Mouse (Mus musculus) embryonic facial prominence, embryonic 11.5 days (tissue): ENCODE data around the gene Smad3. TPM values are rescaled to one million over a fixed set of nuclear protein-coding genes. Genes with fewer than 3 reads are reported as not detected.

Experiments
- ATAC-seq: fragments of 200-750 bp; cut with Nextera tagmentation; replicated peaks from 2 replicates; pipeline ENCODE4 v1.8.0; 2017; ENCODE audit warnings: low read depth; ENCODE audit not compliant: insufficient number of reproducible peaks, low FRiP score, low TSS enrichment
- DNase-seq: peaks from one replicate; pipeline ENCODE4 v3.0.0-alpha.2; 2015; ENCODE audit warnings: low spot score
- H3K27ac ChIP-seq: fragments of 300-500 bp; sonication (generic); replicated peaks from 2 replicates; pipeline ENCODE4 v1.5.1; 2014; ENCODE audit warnings: mild to moderate bottlenecking, low read depth, low read length, control low read depth
- H3K27me3 ChIP-seq: fragments of 300-500 bp; sonication (generic); 2 replicates; pipeline ENCODE4 v1.6.1; 2014; ENCODE audit warnings: mild to moderate bottlenecking, low read length, moderate library complexity, mixed read lengths; ENCODE audit not compliant: control insufficient read depth, insufficient read depth
- H3K36me3 ChIP-seq: fragments of 300-500 bp; sonication (generic); replicated peaks from 2 replicates; pipeline ENCODE4 v1.6.1; 2014; ENCODE audit warnings: low read depth, mild to moderate bottlenecking, low read length, moderate library complexity, mixed read lengths; ENCODE audit not compliant: control insufficient read depth, insufficient read depth
- H3K4me1 ChIP-seq: fragments of 300-500 bp; sonication (generic); 2 replicates; pipeline ENCODE4 v1.6.1; 2014; ENCODE audit warnings: low read length, mixed read lengths; ENCODE audit not compliant: control insufficient read depth, insufficient read depth
- H3K4me2 ChIP-seq: fragments of 300-500 bp; sonication (generic); 2 replicates; pipeline ENCODE4 v1.6.1; 2014; ENCODE audit warnings: low read depth, mild to moderate bottlenecking, control low read depth, low read length, moderate library complexity
- H3K4me3 ChIP-seq: fragments of 300-500 bp; sonication (generic); 2 replicates; pipeline ENCODE4 v1.5.1; 2014; ENCODE audit warnings: low read depth, low read length, control low read depth
- H3K9ac ChIP-seq: fragments of 300-500 bp; sonication (generic); replicated peaks from 2 replicates; pipeline ENCODE4 v1.6.1; 2014; ENCODE audit warnings: mild to moderate bottlenecking, control low read depth, low read length
- H3K9me3 ChIP-seq: fragments of 300-500 bp; sonication (generic); replicated peaks from 2 replicates; pipeline ENCODE4 v1.6.1; 2016; ENCODE audit warnings: mild to moderate bottlenecking, low read length, inconsistent platforms, mixed read lengths; ENCODE audit not compliant: control insufficient read depth
- WGBS: fragments of 180-500 bp; shearing (Covaris S2); extraction: QIAGEN DNeasy Blood & Tissue Kit; methylation state at CpG from one replicate; pipeline ENCODE4 v1.1.7; 2014; 5-methylcytosine and 5-hydroxymethylcytosine counted together
- polyA plus RNA-seq: library from polyadenylated mRNA; unstranded; fragments of >200 nt; fragmentation: Nextera tagmentation; extraction: Ambion mirVana; gene quantifications from 2 replicates; pipeline ENCODE4 v1.2.1, GENCODE M21; 2014

Smad3 gene
- polyA plus RNA-seq, 1 experiment from 2014 or later = 19.0 TPM

DNA sequence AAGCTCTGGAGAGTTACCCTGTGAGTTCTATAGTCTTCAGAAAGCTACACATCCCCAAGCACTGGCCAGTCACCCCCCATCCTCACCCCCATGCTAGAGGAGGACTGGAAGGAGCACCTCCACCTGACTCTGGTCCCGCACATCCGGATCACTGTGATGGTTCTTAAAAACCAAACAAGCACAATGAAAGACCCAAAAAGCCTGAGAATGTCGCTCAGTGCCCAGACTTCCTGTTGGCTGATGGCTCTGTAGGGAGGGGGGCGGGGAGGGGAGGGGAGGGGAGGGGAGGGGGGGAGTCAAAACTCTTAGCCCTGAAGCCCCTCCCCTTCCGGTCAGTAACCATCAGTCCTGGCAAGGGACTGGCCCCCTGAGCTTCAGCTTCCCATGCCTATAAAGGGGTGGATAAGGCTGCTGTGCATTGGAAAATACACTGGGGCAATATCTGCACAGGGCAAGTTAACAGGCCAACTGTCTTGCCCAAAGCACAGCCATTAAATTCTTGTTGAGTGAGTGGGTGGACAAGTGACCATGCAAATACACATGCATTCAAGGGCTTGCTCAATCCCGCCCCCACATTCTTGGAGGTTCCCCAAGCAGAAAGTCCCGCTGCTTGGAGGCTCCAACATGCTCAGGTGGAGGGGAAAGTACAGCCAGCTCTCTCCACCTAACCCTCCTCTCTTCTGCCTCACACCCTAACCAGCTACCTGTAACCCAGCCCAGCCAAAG is 59.3 kb downstream of the Smad3 start:
- Histone ChIP-seq H3K27me3 (no peaks in the 10 kb centered on the region), H3K9me3 (no peaks in the 10 kb centered on the region), H3K27ac (no peak overlapping the region), H3K4me2 (no peak overlapping the region), H3K4me3 (no peak overlapping the region), H3K36me3 (no peaks in the 10 kb centered on the region), H3K4me1 (peaks cover 14% of the 10 kb centered on the region), H3K9ac (no peak overlapping the region)
- WGBS = 67% methylated on average over 5 of the region's 7 CpGs
- ATAC-seq = 0 out of 2 replicates have a peak, but pooled peaks have one; percentile 22
- DNase-seq = no peak

DNA sequence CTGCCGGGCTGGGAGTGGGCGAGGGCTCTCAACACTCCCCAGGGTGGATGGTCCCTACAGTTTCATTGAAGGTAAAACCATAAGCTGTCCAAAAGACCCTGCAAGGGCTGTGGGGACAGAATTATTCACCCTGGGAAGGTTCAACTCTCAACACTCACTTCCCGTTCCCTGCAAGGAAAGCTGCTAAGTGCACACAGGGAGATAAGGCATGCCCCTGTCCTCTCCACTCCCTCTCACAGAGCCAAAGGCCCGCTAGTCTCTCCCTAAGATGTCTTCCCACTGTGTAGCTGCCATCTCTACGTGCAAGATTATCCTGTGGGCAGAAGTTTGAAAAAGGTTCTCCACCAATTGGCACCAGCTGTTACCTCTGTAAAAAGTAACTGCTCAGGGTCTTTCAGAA is 60.2 kb downstream of the Smad3 start:
- WGBS = 46% methylated on average over 5 of the region's 5 CpGs
- no peak overlapping the region for H3K4me2 ChIP-seq
- peaks cover 14% of the 10 kb centered on the region for H3K4me1 ChIP-seq

DNA sequence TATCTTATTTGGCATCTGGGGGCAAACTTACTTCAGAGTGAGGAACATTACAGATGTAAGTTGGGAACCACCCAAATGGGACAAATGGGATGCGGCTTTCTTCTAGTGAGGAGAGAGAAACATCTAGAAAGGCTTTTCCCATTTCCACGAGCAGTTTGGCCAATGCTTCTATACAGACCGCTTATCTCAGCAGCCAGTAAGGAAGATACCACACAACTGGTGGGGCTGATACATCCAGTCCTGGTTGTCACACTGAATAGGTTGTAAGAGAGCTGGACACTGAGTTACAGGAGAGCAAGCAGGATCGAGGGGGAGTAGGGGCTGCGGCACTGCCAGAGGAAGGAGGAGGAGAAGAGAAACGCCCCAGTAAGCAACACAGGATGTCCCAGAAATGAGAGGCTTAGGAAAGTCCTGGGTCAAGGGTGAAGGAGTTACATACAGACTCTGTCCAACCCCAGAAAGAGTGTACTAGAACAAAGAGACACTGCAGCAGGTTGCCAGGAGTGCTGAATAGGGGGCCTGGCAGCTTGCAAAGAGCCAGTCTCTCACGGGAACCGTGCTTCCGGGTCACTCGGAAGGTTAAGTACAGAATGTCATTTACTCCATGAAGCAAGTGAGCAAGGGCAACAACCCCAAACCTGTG is 61.2 kb downstream of the Smad3 start:
- Histone ChIP-seq H3K4me3 (no peak overlapping the region), H3K27me3 (no peaks in the 10 kb centered on the region), H3K27ac (no peak overlapping the region; the same call in 1 of the 2 replicates)

More for the DNA sequence above, 60.2 kb downstream of the Smad3 start:
- H3K4me3 ChIP-seq = no peak overlapping the region
- H3K9ac ChIP-seq = peak overlapping the region; percentile 13
- no peaks in the 10 kb centered on the region for H3K9me3 ChIP-seq
- ATAC-seq (no peak), DNase-seq (no peak)
- no peaks in the 10 kb centered on the region for H3K36me3 ChIP-seq
- H3K27ac ChIP-seq = 0 out of 2 replicates have a peak overlapping the region, but pooled peaks have one; percentile 35
- H3K27me3 ChIP-seq = no peaks in the 10 kb centered on the region

DNA sequence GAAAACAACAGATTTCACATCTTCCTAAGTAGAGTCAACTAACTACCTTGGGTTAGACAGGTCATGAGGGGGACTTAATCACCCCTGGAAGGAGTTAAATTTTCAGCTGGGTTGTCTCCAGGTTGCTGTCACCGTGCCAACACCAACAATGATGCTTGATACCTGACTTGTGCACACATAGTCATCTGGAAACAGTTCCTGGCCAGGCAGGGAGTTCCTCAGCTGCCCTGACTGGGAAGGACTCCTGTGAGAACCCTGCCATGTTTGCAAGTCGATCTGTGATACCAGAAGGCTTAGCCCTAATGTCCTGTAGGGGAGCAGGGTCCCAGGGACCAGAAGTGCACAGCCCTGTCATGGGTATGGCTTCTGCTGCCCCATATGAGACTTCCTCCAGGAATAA is 65.8 kb downstream of the Smad3 start:
- H3K4me1 ChIP-seq = peaks cover 2% of the 10 kb centered on the region; the same call in 1 of the 2 replicates
- H3K27me3 ChIP-seq = no peaks in the 10 kb centered on the region
- 67% methylated on average over 2 of the region's 2 CpGs for WGBS
- H3K27ac ChIP-seq = no peak overlapping the region
- H3K9me3 ChIP-seq = no peaks in the 10 kb centered on the region
- no peak for ATAC-seq
- DNase-seq = no peak
- H3K4me3 ChIP-seq = no peak overlapping the region
- no peak overlapping the region for H3K9ac ChIP-seq
- H3K36me3 ChIP-seq = no peaks in the 10 kb centered on the region
- no peak overlapping the region for H3K4me2 ChIP-seq

More for the DNA sequence above, 61.2 kb downstream of the Smad3 start:
- ATAC-seq (no peak), DNase-seq (peak; percentile 30)
- Histone ChIP-seq H3K4me1 (peaks cover 11% of the 10 kb centered on the region), H3K9ac (no peak overlapping the region), H3K4me2 (no peak overlapping the region), H3K9me3 (no peaks in the 10 kb centered on the region), H3K36me3 (no peaks in the 10 kb centered on the region)
- 37% methylated on average over 10 of the region's 10 CpGs for WGBS

DNA sequence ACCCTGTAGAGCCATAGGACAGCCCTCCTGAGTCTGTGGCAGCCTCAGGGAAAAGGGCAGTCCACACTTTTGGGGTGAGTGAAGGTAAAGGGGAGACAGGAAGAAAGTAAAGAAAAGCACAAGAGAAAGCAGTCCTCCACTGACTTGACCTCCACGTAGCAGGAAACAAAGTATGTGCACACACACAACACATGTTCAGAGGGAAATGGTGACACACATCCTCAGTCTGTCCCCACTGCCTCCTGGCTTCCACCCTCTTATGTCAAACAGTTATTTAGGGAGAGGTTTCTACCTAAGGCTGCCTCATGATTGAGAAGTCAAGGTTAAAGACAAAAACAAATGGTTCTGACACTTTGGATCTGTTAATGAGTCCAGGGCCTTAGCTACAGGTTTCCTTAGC is 67.3 kb downstream of the Smad3 start:
- no peak overlapping the region for H3K9ac ChIP-seq
- no peak for ATAC-seq
- no peak overlapping the region for H3K27ac ChIP-seq
- H3K36me3 ChIP-seq = no peaks in the 10 kb centered on the region
- H3K4me2 ChIP-seq = no peak overlapping the region
- no peaks in the 10 kb centered on the region for H3K27me3 ChIP-seq
- no peaks in the 10 kb centered on the region for H3K9me3 ChIP-seq
- no peak overlapping the region for H3K4me3 ChIP-seq
- 83% methylated on average over 1 of the region's 1 CpGs for WGBS
- H3K4me1 ChIP-seq = no peaks in the 10 kb centered on the region
- DNase-seq = no peak

DNA sequence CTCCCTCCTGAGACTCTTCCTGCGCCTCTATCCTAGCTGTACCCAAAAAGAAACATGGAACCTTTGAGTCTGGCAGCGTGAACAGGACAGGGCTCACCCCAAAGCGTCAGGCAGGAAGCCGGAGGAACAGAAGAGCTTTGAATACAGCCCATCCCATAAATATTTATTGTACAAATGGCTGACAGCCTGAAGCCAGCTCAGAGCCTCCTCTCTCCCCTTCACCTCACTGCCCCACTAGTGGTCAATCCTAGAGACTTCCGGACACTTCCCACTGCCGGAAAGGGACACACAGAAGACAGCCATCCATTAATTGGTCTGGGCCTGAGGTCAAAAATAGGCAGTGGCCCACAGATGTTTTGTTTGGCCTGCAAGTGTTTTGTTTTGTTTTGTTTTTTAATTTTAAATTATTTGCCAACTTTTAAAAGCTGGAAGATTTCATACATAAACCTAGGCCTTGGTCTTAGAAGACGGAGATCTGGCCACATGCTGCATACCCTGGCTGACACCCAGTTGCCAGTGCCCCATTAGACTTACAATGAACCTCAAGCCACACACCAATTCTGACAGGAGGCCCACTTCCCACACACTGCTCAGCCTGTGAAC is 70.3 kb downstream of the Smad3 start:
- Histone ChIP-seq H3K4me2 (no peak overlapping the region), H3K9me3 (no peaks in the 10 kb centered on the region), H3K36me3 (no peaks in the 10 kb centered on the region), H3K4me3 (no peak overlapping the region), H3K4me1 (no peaks in the 10 kb centered on the region), H3K27ac (no peak overlapping the region), H3K27me3 (no peaks in the 10 kb centered on the region), H3K9ac (no peak overlapping the region)
- no peak for DNase-seq
- WGBS = 85% methylated on average over 7 of the region's 7 CpGs
- ATAC-seq = no peak

DNA sequence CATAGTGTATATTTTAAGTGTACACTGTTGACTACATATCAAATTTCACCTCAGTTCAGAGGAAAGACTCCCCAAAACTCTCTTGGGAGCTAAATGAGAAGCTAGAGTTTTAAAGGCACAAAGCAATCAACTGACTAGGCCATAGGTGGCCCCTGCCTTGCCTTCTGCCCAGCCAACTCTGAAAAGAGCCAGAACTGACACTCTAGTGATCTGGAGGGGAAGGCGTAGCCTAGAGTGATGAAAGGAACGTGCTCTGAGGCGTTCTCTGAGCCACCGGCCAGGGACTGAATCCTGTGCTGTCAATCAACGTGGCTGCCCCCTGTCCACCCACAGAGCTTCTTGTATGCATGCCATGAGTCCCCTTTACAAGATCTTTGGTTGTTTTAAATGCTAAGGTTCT is 72.4 kb downstream of the Smad3 start:
- no peaks in the 10 kb centered on the region; the same call in 1 of the 2 replicates for H3K4me1 ChIP-seq
- H3K9ac ChIP-seq = no peak overlapping the region
- no peaks in the 10 kb centered on the region for H3K27me3 ChIP-seq
- H3K9me3 ChIP-seq = no peaks in the 10 kb centered on the region
- no peak overlapping the region for H3K4me3 ChIP-seq
- 59% methylated on average over 5 of the region's 5 CpGs for WGBS
- no peak overlapping the region for H3K27ac ChIP-seq
- no peak overlapping the region for H3K4me2 ChIP-seq
- H3K36me3 ChIP-seq = no peaks in the 10 kb centered on the region
- DNase-seq (no peak), ATAC-seq (no peak)

DNA sequence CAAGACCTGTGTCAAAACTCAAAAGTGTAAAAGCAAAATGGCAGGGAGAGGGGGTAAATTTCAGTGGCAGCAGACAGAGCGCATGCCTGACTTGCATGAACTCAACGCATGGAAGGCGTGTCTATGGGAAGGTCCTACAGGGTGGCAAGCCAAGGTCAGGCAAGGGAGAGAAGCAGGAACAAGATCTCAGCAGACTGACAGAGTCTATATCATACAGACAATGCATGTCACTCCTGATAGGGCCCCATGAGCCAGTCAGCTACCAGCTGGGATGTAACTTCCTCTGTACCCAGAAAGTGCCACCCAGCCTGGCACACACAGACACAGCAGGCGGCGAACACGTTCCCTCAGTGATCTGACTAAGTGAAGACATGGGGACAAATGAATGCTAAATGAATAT is 73.5 kb downstream of the Smad3 start:
- H3K27me3 ChIP-seq = no peaks in the 10 kb centered on the region
- ATAC-seq = no peak
- DNase-seq = no peak
- no peak overlapping the region for H3K4me2 ChIP-seq
- no peaks in the 10 kb centered on the region for H3K9me3 ChIP-seq
- no peak overlapping the region for H3K4me3 ChIP-seq
- no peaks in the 10 kb centered on the region for H3K36me3 ChIP-seq
- no peaks in the 10 kb centered on the region; the same call in 1 of the 2 replicates for H3K4me1 ChIP-seq
- H3K9ac ChIP-seq = no peak overlapping the region
- no peak overlapping the region for H3K27ac ChIP-seq
- WGBS = 90% methylated on average over 6 of the region's 6 CpGs
